Mouse (Mus musculus) liver, embryonic 14.5 days (tissue): ENCODE measurements at regions not wholly inside any gene's neighbourhood (a gene's known extent, or its start where the extent isn't known, plus 50 kb on each side); places are given as distances from the start of the nearest gene placed in this dataset.
A peak's percentile ranks its signal among the peaks of the same experiment; 100 is the strongest.

ENCODE experiments used
- ATAC-seq: fragments of 200-750 bp; cut with Nextera tagmentation; 2 replicates; pipeline ENCODE4 v1.8.0; 2017; ENCODE audit warnings: moderate number of reproducible peaks, mild to moderate bottlenecking, moderate library complexity; ENCODE audit not compliant: insufficient read depth
- DNase-seq, 3 experiments: peaks; one replicate each; pipeline ENCODE4 v3.0.0-alpha.2; 2012 to 2013; ENCODE audit warnings: low read depth in 3 of 3, low spot score in 3 of 3
- H3K27ac ChIP-seq: fragments of 300-500 bp; sonication (generic); 2 replicates; pipeline ENCODE4 v1.5.1; 2014; ENCODE audit warnings: moderate library complexity, mild to moderate bottlenecking, control low read depth, inconsistent platforms
- H3K27me3 ChIP-seq: fragments of 300-500 bp; sonication (generic); 2 replicates; pipeline ENCODE4 v1.6.1; 2014; ENCODE audit warnings: mild to moderate bottlenecking, low read length, moderate library complexity; ENCODE audit not compliant: control insufficient read depth, insufficient read depth
- H3K36me3 ChIP-seq: fragments of 300-500 bp; sonication (generic); replicated peaks from 2 replicates; pipeline ENCODE4 v1.6.1; 2014; ENCODE audit warnings: low read depth; ENCODE audit not compliant: control insufficient read depth, insufficient read depth
- H3K4me1 ChIP-seq, 2 experiments: fragments of 200-500 bp in 1 of 2; fragments of 300-500 bp in 1 of 2; sonication (generic) in 1 of 2; replicated peaks; 2 replicates each; pipeline ENCODE4 v1.6.1; 2012 to 2014; ENCODE audit warnings: antibody characterized with exemption in 1 of 2, inconsistent platforms in 1 of 2, low read length in 1 of 2; ENCODE audit not compliant: control insufficient read depth in 2 of 2, insufficient read depth in 2 of 2
- H3K4me2 ChIP-seq: fragments of 300-500 bp; sonication (generic); 2 replicates; pipeline ENCODE4 v1.6.1; 2014; ENCODE audit warnings: low read depth, mild to moderate bottlenecking, control low read depth, moderate library complexity
- H3K4me3 ChIP-seq, 2 experiments: fragments of 200-500 bp in 1 of 2; fragments of 300-500 bp in 1 of 2; sonication (generic) in 1 of 2; 2 replicates each; pipeline ENCODE4 v1.5.1; 2012 to 2014; ENCODE audit warnings: low read depth in 2 of 2, low read length in 2 of 2, mild to moderate bottlenecking in 2 of 2, control low read depth in 1 of 2, inconsistent platforms in 1 of 2, moderate library complexity in 1 of 2; ENCODE audit not compliant: insufficient read depth in 1 of 2
- H3K9ac ChIP-seq: fragments of 300-500 bp; sonication (generic); replicated peaks from 2 replicates; pipeline ENCODE4 v1.6.1; 2014; ENCODE audit warnings: mild to moderate bottlenecking, control low read depth, moderate library complexity
- H3K9me3 ChIP-seq: fragments of 300-500 bp; sonication (generic); 2 replicates; pipeline ENCODE4 v1.6.1; 2016; ENCODE audit warnings: low read length, mixed read lengths; ENCODE audit not compliant: control insufficient read depth
- CTCF ChIP-seq: IDR thresholded peaks from 2 replicates; pipeline ENCODE4 v1.5.1; 2016; ENCODE audit warnings: antibody characterized with exemption, low read depth, control low read depth
- EP300 ChIP-seq: IDR thresholded peaks from 2 replicates; pipeline ENCODE4 v1.6.1; 2016; ENCODE audit warnings: antibody characterized with exemption, low read depth
- WGBS: fragments of 180-500 bp; shearing (Covaris S2); extraction: QIAGEN DNeasy Blood & Tissue Kit; methylation state at CpG from one replicate; pipeline ENCODE4 v1.1.7; 2014; ENCODE audit not compliant: insufficient replicate concordance; 5-methylcytosine and 5-hydroxymethylcytosine counted together

DNA sequence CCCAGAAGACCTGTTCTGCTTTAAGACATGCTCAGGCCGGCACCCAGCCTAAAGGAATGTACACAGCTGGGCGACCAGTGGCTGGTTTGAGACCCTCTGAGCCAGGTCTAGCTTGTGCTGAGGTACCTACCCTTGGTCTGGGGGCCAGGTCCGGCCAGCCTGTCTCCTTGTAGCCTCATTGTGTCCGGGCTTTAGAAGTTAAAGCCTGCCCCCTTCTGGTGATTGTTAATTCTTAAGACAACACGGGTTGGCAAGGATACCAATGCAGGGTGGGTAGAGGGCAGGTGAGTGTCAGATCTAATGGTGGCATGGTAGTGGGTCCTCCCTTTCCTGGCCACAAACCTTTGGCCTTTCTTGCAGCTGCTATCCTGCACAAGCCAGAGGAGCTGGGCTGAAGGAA, 64.0 kb upstream of the Zfp423 start:
- Histone ChIP-seq H3K4me1 (no peaks in the 10 kb centered on the region), H3K36me3 (no peaks in the 10 kb centered on the region), H3K4me3 (no peak overlapping the region), H3K27ac (no peak overlapping the region), H3K27me3 (no peaks in the 10 kb centered on the region), H3K9ac (no peak overlapping the region), H3K9me3 (no peaks in the 10 kb centered on the region), H3K4me2 (no peak overlapping the region)
- ATAC-seq (no peak), DNase-seq (no peak)
- TF ChIP-seq EP300, result no peak
- TF ChIP-seq CTCF, result peak; percentile 35
- WGBS, result 13% methylated on average over 5 of the region's 5 CpGs

DNA sequence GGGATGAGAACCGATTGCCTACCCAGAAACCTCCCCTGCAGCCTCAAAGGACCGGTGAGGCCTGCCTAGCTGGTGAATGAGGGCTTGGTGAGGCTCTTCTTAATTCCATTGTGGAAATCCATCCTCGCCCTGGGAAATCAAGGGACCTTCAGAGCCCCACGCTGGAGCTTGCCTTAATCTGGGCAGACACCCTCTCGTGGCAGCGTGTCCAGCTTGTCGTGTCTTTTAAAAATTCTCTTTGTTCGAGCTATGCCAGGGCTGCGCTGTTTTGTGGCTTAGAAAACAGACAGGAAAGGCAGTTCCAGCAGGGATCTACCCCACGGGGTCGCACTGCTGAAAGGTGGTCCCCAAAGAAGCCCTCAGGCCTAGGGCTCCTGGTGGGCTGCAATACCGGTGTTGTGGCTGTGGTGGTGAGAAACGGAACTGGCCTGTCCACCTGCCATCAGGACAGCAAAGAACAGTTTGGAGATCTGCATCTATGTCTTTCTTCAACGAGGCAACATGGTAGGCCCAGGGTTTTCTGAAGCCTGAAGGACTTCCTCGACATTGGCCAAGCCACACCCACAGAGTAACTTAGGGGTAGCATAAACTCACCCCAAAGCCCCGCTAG, 63.5 kb upstream of the Zfp423 start:
- no peak for ATAC-seq

GRCm38 (mm10) chr8:88019243-88020115, 60.1 kb upstream of the Zfp423 start:
- DNase-seq (no peak), ATAC-seq (no peak)
- H3K4me3 ChIP-seq, result no peak overlapping the region
- no peaks in the 10 kb centered on the region for H3K27me3 ChIP-seq
- no peaks in the 10 kb centered on the region for H3K9me3 ChIP-seq
- H3K36me3 ChIP-seq, result no peaks in the 10 kb centered on the region
- H3K4me2 ChIP-seq, result no peak overlapping the region
- WGBS, result 65% methylated on average over 17 of the region's 17 CpGs
- no peak overlapping the region for H3K9ac ChIP-seq
- TF ChIP-seq EP300 (no peak), CTCF (no peak)
- no peak overlapping the region for H3K27ac ChIP-seq
- H3K4me1 ChIP-seq, result no peaks in the 10 kb centered on the region

More for the DNA sequence above, 63.5 kb upstream of the Zfp423 start:
- H3K9me3 ChIP-seq, result no peaks in the 10 kb centered on the region
- WGBS, result 61% methylated on average over 16 of the region's 16 CpGs
- no peak overlapping the region for H3K27ac ChIP-seq
- H3K4me2 ChIP-seq, result no peak overlapping the region
- TF ChIP-seq EP300 (no peak), CTCF (no peak)
- no peak for DNase-seq
- no peak overlapping the region for H3K4me3 ChIP-seq
- H3K4me1 ChIP-seq, result no peaks in the 10 kb centered on the region
- H3K27me3 ChIP-seq, result no peaks in the 10 kb centered on the region
- no peak overlapping the region for H3K9ac ChIP-seq
- no peaks in the 10 kb centered on the region for H3K36me3 ChIP-seq

DNA sequence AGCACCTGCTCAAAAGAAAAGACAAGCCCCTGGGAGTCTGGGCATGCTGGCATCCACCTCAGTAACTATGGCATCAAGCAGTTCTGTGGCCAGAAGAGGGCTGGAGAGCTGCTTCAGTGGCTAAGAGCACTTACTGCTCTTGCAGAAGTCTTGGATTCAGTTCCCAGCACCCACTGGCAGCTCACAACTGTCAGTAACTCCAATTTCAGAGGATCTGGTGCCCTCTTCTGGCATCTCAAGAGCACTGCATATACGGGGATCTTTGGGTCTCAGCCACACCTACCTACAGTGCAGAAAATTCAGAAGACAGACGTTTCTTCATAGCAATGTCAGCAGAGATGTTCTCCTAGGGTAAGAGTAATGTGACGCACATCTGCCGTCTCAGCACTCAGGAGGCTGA, 59.1 kb upstream of the Zfp423 start:
- WGBS, result 65% methylated on average over 4 of the region's 4 CpGs
- H3K27ac ChIP-seq, result no peak overlapping the region
- H3K4me2 ChIP-seq, result no peak overlapping the region

DNA sequence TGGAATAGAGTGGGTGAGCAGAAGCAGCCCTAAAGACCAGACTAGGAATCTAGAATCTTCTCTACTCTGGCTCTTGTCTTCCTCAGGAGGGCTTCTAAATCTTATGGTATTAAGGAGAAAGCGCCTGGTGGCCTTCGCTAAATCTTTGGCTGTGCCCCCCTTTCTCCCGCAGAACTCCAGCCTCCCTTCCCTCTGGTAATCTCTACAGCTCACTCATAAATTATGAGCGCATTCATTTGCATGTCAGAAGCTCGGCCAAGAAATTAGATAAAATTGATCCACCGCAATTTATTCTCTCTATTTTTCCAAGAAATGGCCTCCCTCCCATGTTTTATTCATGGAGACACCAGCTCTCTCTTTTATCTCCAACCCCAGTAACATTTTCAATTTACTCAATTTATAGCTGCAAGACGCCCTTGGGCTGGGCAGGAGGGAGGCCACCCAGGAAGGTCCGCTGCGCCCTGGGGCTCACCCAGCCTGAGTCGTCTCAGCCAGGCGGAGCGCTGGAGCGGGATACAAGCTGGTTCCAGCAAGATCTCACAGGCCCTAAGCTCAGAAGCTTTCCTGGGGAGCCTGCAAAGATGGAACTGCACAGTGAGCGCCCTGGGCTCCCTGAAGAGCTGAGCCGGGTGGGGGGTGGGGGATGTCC, 52.9 kb upstream of the Zfp423 start:
- Histone ChIP-seq H3K36me3 (no peaks in the 10 kb centered on the region), H3K9me3 (no peaks in the 10 kb centered on the region), H3K9ac (no peak overlapping the region), H3K4me3 (no peak overlapping the region), H3K4me1 (peaks cover 0 to 10% of the 10 kb centered on the region in 2 experiments; a peak in 1 of 4 replicates), H3K27me3 (no peaks in the 10 kb centered on the region), H3K4me2 (no peak overlapping the region), H3K27ac (no peak overlapping the region)
- no peak for TF ChIP-seq EP300
- no peak for TF ChIP-seq CTCF
- 71% methylated on average over 15 of the region's 15 CpGs for WGBS
- no peak for DNase-seq
- ATAC-seq, result no peak

More for the DNA sequence above, 59.1 kb upstream of the Zfp423 start:
- Histone ChIP-seq H3K9ac (no peak overlapping the region), H3K9me3 (no peaks in the 10 kb centered on the region), H3K4me3 (no peak overlapping the region), H3K4me1 (no peaks in the 10 kb centered on the region), H3K27me3 (no peaks in the 10 kb centered on the region), H3K36me3 (no peaks in the 10 kb centered on the region)
- ATAC-seq (no peak), DNase-seq (no peak)
- TF ChIP-seq EP300, result no peak
- TF ChIP-seq CTCF, result no peak
